Mouse (Mus musculus) hindbrain, embryonic 13.5 days (tissue): ENCODE measurements around the gene Dab2ip. TPM values are rescaled to one million over a fixed set of nuclear protein-coding genes. Genes with fewer than 3 reads are reported as not detected.

ENCODE experiments used
- polyA plus RNA-seq: library from polyadenylated mRNA; unstranded; fragments of >200 nt; fragmentation: Nextera tagmentation; extraction: Ambion mirVana; gene quantifications from 2 replicates; pipeline ENCODE4 v1.2.1, GENCODE M21; 2015

The Dab2ip gene
- polyA plus RNA-seq, 1 experiment from 2014 or later = 38.8 TPM

Other genes starting within 250 kb of the Dab2ip start
- 15.1 and 18.6 TPM in 2 replicates for gene Stom, start 221.3 kb upstream of the Dab2ip start, polyA plus RNA-seq
- gene 4930568D16Rik, start 190.5 kb upstream of the Dab2ip start, polyA plus RNA-seq = not detected in 2 replicates
- not detected in 2 replicates for gene 4930402F06Rik, start 161.1 kb upstream of the Dab2ip start, polyA plus RNA-seq
- 6.2 and 6.3 TPM in 2 replicates for gene Ggta1, start 95.0 kb upstream of the Dab2ip start, polyA plus RNA-seq